Mouse (Mus musculus): ENCODE data around the gene Ube2o.

DNA sequence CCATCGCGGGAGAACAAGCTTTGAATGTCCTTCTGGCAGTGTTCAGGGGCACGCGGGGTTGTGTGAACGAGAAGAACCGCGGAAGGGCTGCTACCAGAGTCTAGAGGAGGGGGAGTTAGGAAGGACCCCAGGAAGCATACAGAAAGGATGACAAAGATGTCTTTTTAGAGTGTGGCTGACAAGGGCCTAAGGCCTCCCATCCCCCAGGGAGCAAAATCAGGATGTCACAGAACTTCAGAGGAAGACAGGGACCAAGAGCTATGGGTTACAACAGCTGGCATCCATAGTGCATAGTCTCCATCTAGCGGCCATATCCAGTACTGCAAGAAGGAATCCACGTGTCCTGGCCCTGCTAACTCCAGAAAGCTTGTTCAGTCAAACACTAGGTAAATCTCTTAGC lies 47.5 kb upstream of the Ube2o start:
- TF ChIP-seq POLR2A (IDR thresholded peaks at IDR 0.05; ENCODE audit: insufficient read depth, low read length) (no peak), CTCF (IDR thresholded peaks at IDR 0.05; ENCODE audit: low read depth, low read length) (peak; percentile 69), EP300 (IDR thresholded peaks at IDR 0.05; ENCODE audit: insufficient read depth, low read depth, low read length) (no peak)

Data from ES-Bruce4 (cell line).